Mouse (Mus musculus): Measurements from ENCODE around the gene Adh1. TPM values are rescaled to one million over a fixed set of nuclear protein-coding genes. Genes with fewer than 3 reads are reported as not detected.

The Adh1 gene
- total RNA-seq, 1 experiment from 2014 or later, result not detected

GRCm38 (mm10) chr3:138263154-138263930 lies 2.6 kb downstream of the Adh1 start:
- ATAC-seq (replicated peaks in 1 of 2; ENCODE audit: insufficient read depth in 1 of 2, low FRiP score in 2 of 2, low TSS enrichment in 1 of 2, low read depth in 1 of 2, poor library complexity in 2 of 2, severe bottlenecking in 2 of 2), result no peak

GRCm38 (mm10) chr3:138264648-138265047 lies 3.9 kb downstream of the Adh1 start:
- ATAC-seq (replicated peaks in 1 of 2; ENCODE audit: insufficient read depth in 1 of 2, low FRiP score in 2 of 2, low TSS enrichment in 1 of 2, low read depth in 1 of 2, poor library complexity in 2 of 2, severe bottlenecking in 2 of 2), result no peak

- ATAC-seq (replicated peaks in 1 of 2; ENCODE audit: insufficient read depth in 1 of 2, low FRiP score in 2 of 2, low TSS enrichment in 1 of 2, low read depth in 1 of 2, poor library complexity in 2 of 2, severe bottlenecking in 2 of 2), result no peak
These were observed 9.7 kb downstream of the Adh1 start for GRCm38 (mm10) chr3:138270507-138270906.

GRCm38 (mm10) chr3:138271297-138271696 lies 10.5 kb downstream of the Adh1 start:
- no peak for ATAC-seq (replicated peaks in 1 of 2; ENCODE audit: insufficient read depth in 1 of 2, low FRiP score in 2 of 2, low TSS enrichment in 1 of 2, low read depth in 1 of 2, poor library complexity in 2 of 2, severe bottlenecking in 2 of 2)

GRCm38 (mm10) chr3:138273080-138273479 lies 12.3 kb downstream of the Adh1 start:
- no peak for ATAC-seq (replicated peaks in 1 of 2; ENCODE audit: insufficient read depth in 1 of 2, low FRiP score in 2 of 2, low TSS enrichment in 1 of 2, low read depth in 1 of 2, poor library complexity in 2 of 2, severe bottlenecking in 2 of 2)

GRCm38 (mm10) chr3:138275100-138275499 lies 14.3 kb downstream of the Adh1 start:
- ATAC-seq (replicated peaks in 1 of 2; ENCODE audit: insufficient read depth in 1 of 2, low FRiP score in 2 of 2, low TSS enrichment in 1 of 2, low read depth in 1 of 2, poor library complexity in 2 of 2, severe bottlenecking in 2 of 2), result no peak

- ATAC-seq (replicated peaks in 1 of 2; ENCODE audit: insufficient read depth in 1 of 2, low FRiP score in 2 of 2, low TSS enrichment in 1 of 2, low read depth in 1 of 2, poor library complexity in 2 of 2, severe bottlenecking in 2 of 2), result no peak
These were observed 21.8 kb downstream of the Adh1 start for GRCm38 (mm10) chr3:138282556-138282955.

- ATAC-seq (replicated peaks in 1 of 2; ENCODE audit: insufficient read depth in 1 of 2, low FRiP score in 2 of 2, low TSS enrichment in 1 of 2, low read depth in 1 of 2, poor library complexity in 2 of 2, severe bottlenecking in 2 of 2), result no peak
These were observed 23.0 kb downstream of the Adh1 start for GRCm38 (mm10) chr3:138283831-138284230.

GRCm38 (mm10) chr3:138285986-138286385 lies 25.2 kb downstream of the Adh1 start:
- no peak for ATAC-seq (replicated peaks in 1 of 2; ENCODE audit: insufficient read depth in 1 of 2, low FRiP score in 2 of 2, low TSS enrichment in 1 of 2, low read depth in 1 of 2, poor library complexity in 2 of 2, severe bottlenecking in 2 of 2)

- ATAC-seq (replicated peaks in 1 of 2; ENCODE audit: insufficient read depth in 1 of 2, low FRiP score in 2 of 2, low TSS enrichment in 1 of 2, low read depth in 1 of 2, poor library complexity in 2 of 2, severe bottlenecking in 2 of 2), result no peak
These were observed 26.9 kb downstream of the Adh1 start for GRCm38 (mm10) chr3:138287686-138288085.

- no peak for ATAC-seq (replicated peaks in 1 of 2; ENCODE audit: insufficient read depth in 1 of 2, low FRiP score in 2 of 2, low TSS enrichment in 1 of 2, low read depth in 1 of 2, poor library complexity in 2 of 2, severe bottlenecking in 2 of 2)
These were observed 29.9 kb downstream of the Adh1 start for GRCm38 (mm10) chr3:138290672-138291071.

- ATAC-seq (replicated peaks in 1 of 2; ENCODE audit: insufficient read depth in 1 of 2, low FRiP score in 2 of 2, low TSS enrichment in 1 of 2, low read depth in 1 of 2, poor library complexity in 2 of 2, severe bottlenecking in 2 of 2), result no peak
These were observed 30.8 kb downstream of the Adh1 start for GRCm38 (mm10) chr3:138291529-138292117.

GRCm38 (mm10) chr3:138293298-138293895 lies 32.6 kb downstream of the Adh1 start:
- no peak for ATAC-seq (replicated peaks in 1 of 2; ENCODE audit: insufficient read depth in 1 of 2, low FRiP score in 2 of 2, low TSS enrichment in 1 of 2, low read depth in 1 of 2, poor library complexity in 2 of 2, severe bottlenecking in 2 of 2)

- no peak for ATAC-seq (replicated peaks in 1 of 2; ENCODE audit: insufficient read depth in 1 of 2, low FRiP score in 2 of 2, low TSS enrichment in 1 of 2, low read depth in 1 of 2, poor library complexity in 2 of 2, severe bottlenecking in 2 of 2)
These were observed 39.3 kb downstream of the Adh1 start for GRCm38 (mm10) chr3:138300130-138300529.

- no peak for ATAC-seq (replicated peaks in 1 of 2; ENCODE audit: insufficient read depth in 1 of 2, low FRiP score in 2 of 2, low TSS enrichment in 1 of 2, low read depth in 1 of 2, poor library complexity in 2 of 2, severe bottlenecking in 2 of 2)
These were observed 41.9 kb downstream of the Adh1 start for GRCm38 (mm10) chr3:138302676-138303075.

- ATAC-seq (replicated peaks in 1 of 2; ENCODE audit: insufficient read depth in 1 of 2, low FRiP score in 2 of 2, low TSS enrichment in 1 of 2, low read depth in 1 of 2, poor library complexity in 2 of 2, severe bottlenecking in 2 of 2), result no peak
These were observed 43.1 kb downstream of the Adh1 start for GRCm38 (mm10) chr3:138303771-138304488.

- no peak for ATAC-seq (replicated peaks in 1 of 2; ENCODE audit: insufficient read depth in 1 of 2, low FRiP score in 2 of 2, low TSS enrichment in 1 of 2, low read depth in 1 of 2, poor library complexity in 2 of 2, severe bottlenecking in 2 of 2)
These were observed 43.7 kb downstream of the Adh1 start for GRCm38 (mm10) chr3:138304489-138304871.

All from hematopoietic stem cell, adult 5-6 weeks (primary cell).